Mouse (Mus musculus): ENCODE data around the gene Ncmap. TPM values are rescaled to one million over a fixed set of nuclear protein-coding genes. Genes with fewer than 3 reads are reported as not detected.

Ncmap gene
- polyA plus RNA-seq, 1 experiment from 2014 or later = 11.0 TPM

GRCm38 (mm10) chr4:135396303-135396702 is 1.7 kb downstream of the Ncmap start:
- no peak for ATAC-seq (ENCODE audit: insufficient number of reproducible peaks, low FRiP score, low TSS enrichment, low read depth)
- H3K9me3 ChIP-seq = no peaks in the 10 kb centered on the region

GRCm38 (mm10) chr4:135395375-135395774 is 2.7 kb downstream of the Ncmap start:
- no peak for ATAC-seq (ENCODE audit: insufficient number of reproducible peaks, low FRiP score, low TSS enrichment, low read depth)
- Histone ChIP-seq H3K27me3 (peaks cover 32% of the 10 kb centered on the region), H3K27ac (no peak overlapping the region), H3K36me3 (no peaks in the 10 kb centered on the region), H3K4me2 (no peak overlapping the region), H3K4me3 (no peak overlapping the region), H3K9me3 (no peaks in the 10 kb centered on the region), H3K9ac (no peak overlapping the region), H3K4me1 (peaks cover 23% of the 10 kb centered on the region)
- 57% methylated on average over 4 of the region's 4 CpGs for WGBS

More at GRCm38 (mm10) chr4:135396303-135396702, 1.7 kb downstream of the Ncmap start:
- H3K36me3 ChIP-seq = no peaks in the 10 kb centered on the region
- no peak overlapping the region for H3K4me3 ChIP-seq
- 84% methylated on average over 5 of the region's 5 CpGs for WGBS
- H3K27ac ChIP-seq = no peak overlapping the region
- H3K4me2 ChIP-seq = no peak overlapping the region
- peaks cover 19% of the 10 kb centered on the region for H3K4me1 ChIP-seq
- no peak overlapping the region for H3K9ac ChIP-seq
- peaks cover 32% of the 10 kb centered on the region for H3K27me3 ChIP-seq

GRCm38 (mm10) chr4:135394666-135395065 is 3.4 kb downstream of the Ncmap start:
- WGBS = 74% methylated on average over 7 of the region's 7 CpGs
- Histone ChIP-seq H3K27me3 (peaks cover 32% of the 10 kb centered on the region), H3K4me3 (no peak overlapping the region)

GRCm38 (mm10) chr4:135393381-135393780 is 4.6 kb downstream of the Ncmap start:
- peaks cover 20% of the 10 kb centered on the region for H3K4me1 ChIP-seq
- H3K4me2 ChIP-seq = no peak overlapping the region
- no peaks in the 10 kb centered on the region for H3K36me3 ChIP-seq
- no peak overlapping the region for H3K27ac ChIP-seq
- H3K9me3 ChIP-seq = no peaks in the 10 kb centered on the region
- H3K9ac ChIP-seq = no peak overlapping the region
- ATAC-seq (ENCODE audit: insufficient number of reproducible peaks, low FRiP score, low TSS enrichment, low read depth) = no peak
- H3K27me3 ChIP-seq = peaks cover 25% of the 10 kb centered on the region
- H3K4me3 ChIP-seq = no peak overlapping the region
- WGBS = 70% methylated on average over 6 of the region's 6 CpGs

More at GRCm38 (mm10) chr4:135394666-135395065, 3.4 kb downstream of the Ncmap start:
- no peak overlapping the region for H3K27ac ChIP-seq
- no peak for ATAC-seq (ENCODE audit: insufficient number of reproducible peaks, low FRiP score, low TSS enrichment, low read depth)
- no peak overlapping the region for H3K4me2 ChIP-seq
- no peak overlapping the region for H3K9ac ChIP-seq
- H3K9me3 ChIP-seq = no peaks in the 10 kb centered on the region
- H3K36me3 ChIP-seq = no peaks in the 10 kb centered on the region
- peaks cover 23% of the 10 kb centered on the region for H3K4me1 ChIP-seq

- Histone ChIP-seq H3K36me3 (no peaks in the 10 kb centered on the region), H3K9me3 (no peaks in the 10 kb centered on the region), H3K27me3 (peaks cover 19% of the 10 kb centered on the region), H3K4me2 (no peak overlapping the region), H3K4me3 (no peak overlapping the region), H3K27ac (no peak overlapping the region), H3K4me1 (peaks cover 14% of the 10 kb centered on the region), H3K9ac (no peak overlapping the region)
- no peak for ATAC-seq (ENCODE audit: insufficient number of reproducible peaks, low FRiP score, low TSS enrichment, low read depth)
- 83% methylated on average over 3 of the region's 3 CpGs for WGBS
Observed at GRCm38 (mm10) chr4:135392801-135393200, 5.2 kb downstream of the Ncmap start.

GRCm38 (mm10) chr4:135391014-135391413 is 7.0 kb downstream of the Ncmap start:
- Histone ChIP-seq H3K4me3 (no peak overlapping the region), H3K27ac (no peak overlapping the region), H3K4me2 (no peak overlapping the region), H3K36me3 (no peaks in the 10 kb centered on the region), H3K9ac (no peak overlapping the region), H3K27me3 (peaks cover 2% of the 10 kb centered on the region; the same call in 1 of the 2 replicates), H3K9me3 (no peaks in the 10 kb centered on the region), H3K4me1 (0 out of 2 replicates have a peak, but pooled peaks cover 10% of the 10 kb centered on the region)
- ATAC-seq (ENCODE audit: insufficient number of reproducible peaks, low FRiP score, low TSS enrichment, low read depth) = no peak
- 62% methylated on average over 6 of the region's 6 CpGs for WGBS

DNA sequence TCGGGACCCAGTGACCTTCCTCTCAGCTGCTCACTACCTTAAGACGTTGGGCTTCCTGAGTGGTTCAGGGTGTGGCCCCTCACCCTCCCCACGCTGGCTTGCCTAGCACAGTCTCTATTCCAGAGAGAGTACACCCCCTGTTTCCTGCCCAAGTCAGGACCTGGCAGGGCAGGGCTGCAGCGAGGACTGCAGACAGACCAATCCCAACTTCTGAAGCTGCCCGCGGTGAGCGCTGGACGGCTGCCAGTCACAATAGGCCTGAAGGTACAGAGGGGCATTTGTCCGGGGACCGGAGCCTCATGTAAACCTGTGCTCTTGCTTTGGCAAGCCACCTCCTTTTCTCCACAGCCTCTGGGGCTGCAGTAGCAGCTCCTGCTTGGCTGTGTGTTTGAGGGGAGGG is 12.4 kb downstream of the Ncmap start:
- H3K27ac ChIP-seq = peak overlapping the region; percentile 24; the same call in 1 of the 2 replicates
- 0 out of 2 replicates have a peak overlapping the region, but pooled peaks have one; percentile 11 for H3K4me3 ChIP-seq
- no peaks in the 10 kb centered on the region for H3K36me3 ChIP-seq
- no peaks in the 10 kb centered on the region for H3K9me3 ChIP-seq
- peak; percentile 81 for ATAC-seq (ENCODE audit: insufficient number of reproducible peaks, low FRiP score, low TSS enrichment, low read depth)
- peak overlapping the region; percentile 10; the same call in 1 of the 2 replicates for H3K4me2 ChIP-seq
- peaks cover 6% of the 10 kb centered on the region; the same call in 1 of the 2 replicates for H3K27me3 ChIP-seq
- peaks cover 18% of the 10 kb centered on the region for H3K4me1 ChIP-seq
- H3K9ac ChIP-seq = no peak overlapping the region
- 32% methylated on average over 10 of the region's 10 CpGs for WGBS

GRCm38 (mm10) chr4:135382316-135382715 is 15.7 kb downstream of the Ncmap start:
- no peak for ATAC-seq (ENCODE audit: insufficient number of reproducible peaks, low FRiP score, low TSS enrichment, low read depth)
- no peaks in the 10 kb centered on the region for H3K36me3 ChIP-seq
- peaks cover 18% of the 10 kb centered on the region for H3K4me1 ChIP-seq
- no peak overlapping the region for H3K9ac ChIP-seq
- H3K4me2 ChIP-seq = no peak overlapping the region
- WGBS = 3% methylated on average over 14 of the region's 14 CpGs
- peaks cover 6% of the 10 kb centered on the region; the same call in 1 of the 2 replicates for H3K27me3 ChIP-seq
- no peaks in the 10 kb centered on the region for H3K9me3 ChIP-seq
- no peak overlapping the region for H3K4me3 ChIP-seq
- no peak overlapping the region for H3K27ac ChIP-seq

- H3K4me3 ChIP-seq = no peak overlapping the region
- H3K27ac ChIP-seq = no peak overlapping the region
- no peaks in the 10 kb centered on the region for H3K36me3 ChIP-seq
- no peak overlapping the region for H3K4me2 ChIP-seq
- no peaks in the 10 kb centered on the region for H3K9me3 ChIP-seq
- WGBS = 55% methylated on average over 8 of the region's 8 CpGs
- no peak for ATAC-seq (ENCODE audit: insufficient number of reproducible peaks, low FRiP score, low TSS enrichment, low read depth)
- H3K4me1 ChIP-seq = peaks cover 18% of the 10 kb centered on the region
- peaks cover 6% of the 10 kb centered on the region; the same call in 1 of the 2 replicates for H3K27me3 ChIP-seq
- no peak overlapping the region for H3K9ac ChIP-seq
Observed at GRCm38 (mm10) chr4:135381355-135381754, 16.7 kb downstream of the Ncmap start.

DNA sequence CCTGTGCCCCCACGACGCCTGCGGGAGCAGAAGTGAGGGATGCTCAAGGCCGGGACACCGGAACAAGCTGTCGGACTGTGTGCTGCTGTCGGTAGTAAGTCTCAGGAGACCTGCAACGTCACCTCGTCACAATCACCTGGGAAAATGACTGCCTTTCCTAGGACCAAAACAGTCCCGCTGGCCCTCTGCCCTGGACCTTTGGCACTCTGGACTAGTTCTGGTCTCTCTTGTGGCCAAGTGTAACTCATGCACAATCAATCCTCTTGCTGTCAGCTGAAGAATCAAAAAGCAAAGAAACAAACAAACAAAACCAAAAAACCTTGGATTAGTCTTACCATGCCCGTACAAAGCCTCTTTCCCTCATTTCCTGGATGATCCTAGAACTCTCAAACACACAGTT is 20.8 kb downstream of the Ncmap start:
- H3K27ac ChIP-seq = no peak overlapping the region
- WGBS = 82% methylated on average over 11 of the region's 11 CpGs
- no peak overlapping the region for H3K9ac ChIP-seq
- no peak overlapping the region for H3K4me3 ChIP-seq
- H3K4me2 ChIP-seq = no peak overlapping the region
- no peaks in the 10 kb centered on the region for H3K27me3 ChIP-seq
- H3K36me3 ChIP-seq = no peaks in the 10 kb centered on the region
- H3K9me3 ChIP-seq = peaks cover 3% of the 10 kb centered on the region; the same call in 1 of the 2 replicates
- no peak for ATAC-seq (ENCODE audit: insufficient number of reproducible peaks, low FRiP score, low TSS enrichment, low read depth)
- H3K4me1 ChIP-seq = 0 out of 2 replicates have a peak, but pooled peaks cover 2% of the 10 kb centered on the region

DNA sequence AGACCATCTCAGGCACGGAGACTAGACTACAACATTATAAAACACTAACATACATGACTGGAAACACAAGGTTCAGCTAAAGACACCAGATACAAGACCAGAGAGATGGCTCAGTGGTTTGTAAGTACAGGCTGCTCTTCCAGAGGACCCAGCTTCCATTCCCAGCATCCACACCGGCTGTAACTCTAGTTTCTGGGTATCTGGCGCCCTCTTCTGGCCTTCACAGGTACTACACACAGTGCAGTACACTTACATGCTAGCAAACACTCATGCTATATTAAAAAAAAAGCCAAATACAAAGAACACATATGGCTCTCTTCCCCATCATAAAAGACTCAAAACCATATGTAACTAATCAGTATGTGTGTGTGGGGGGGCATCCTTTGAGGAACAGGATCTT is 22.6 kb downstream of the Ncmap start:
- H3K36me3 ChIP-seq = no peaks in the 10 kb centered on the region
- ATAC-seq (ENCODE audit: insufficient number of reproducible peaks, low FRiP score, low TSS enrichment, low read depth) = no peak
- no peaks in the 10 kb centered on the region for H3K27me3 ChIP-seq
- peaks cover 3% of the 10 kb centered on the region; the same call in 1 of the 2 replicates for H3K9me3 ChIP-seq
- no peak overlapping the region for H3K9ac ChIP-seq
- no peak overlapping the region for H3K4me2 ChIP-seq
- no peak overlapping the region for H3K4me3 ChIP-seq
- no peaks in the 10 kb centered on the region for H3K4me1 ChIP-seq
- 52% methylated on average over 3 of the region's 3 CpGs for WGBS
- no peak overlapping the region for H3K27ac ChIP-seq

GRCm38 (mm10) chr4:135373299-135373698 is 24.7 kb downstream of the Ncmap start:
- Histone ChIP-seq H3K9me3 (peaks cover 3% of the 10 kb centered on the region; the same call in 1 of the 2 replicates), H3K4me1 (no peaks in the 10 kb centered on the region), H3K4me3 (no peak overlapping the region), H3K36me3 (no peaks in the 10 kb centered on the region), H3K27me3 (no peaks in the 10 kb centered on the region), H3K9ac (no peak overlapping the region), H3K27ac (no peak overlapping the region), H3K4me2 (no peak overlapping the region)
- ATAC-seq (ENCODE audit: insufficient number of reproducible peaks, low FRiP score, low TSS enrichment, low read depth) = no peak
- 81% methylated on average over 5 of the region's 5 CpGs for WGBS

DNA sequence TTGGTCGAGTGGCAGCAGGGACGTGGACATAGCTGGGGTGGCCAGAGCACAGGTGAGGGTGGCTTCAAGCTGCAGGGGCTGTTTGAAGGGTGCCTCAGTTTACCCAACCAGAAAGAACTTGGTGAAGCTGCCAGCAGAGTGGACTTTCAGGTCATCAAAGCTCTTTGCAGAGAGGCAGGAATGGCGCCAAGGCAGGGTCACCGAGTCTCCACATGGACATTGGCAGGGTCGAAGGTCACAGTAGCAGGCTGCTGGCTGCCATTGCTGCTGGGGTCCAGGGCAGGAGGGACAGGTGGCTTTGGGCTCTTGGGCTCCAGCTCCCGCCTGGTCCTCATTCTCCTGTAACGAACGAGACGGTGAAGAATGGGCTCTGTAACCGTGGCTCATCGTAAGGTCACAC is 27.7 kb downstream of the Ncmap start:
- no peak for ATAC-seq (ENCODE audit: insufficient number of reproducible peaks, low FRiP score, low TSS enrichment, low read depth)
- Histone ChIP-seq H3K27me3 (no peaks in the 10 kb centered on the region), H3K27ac (no peak overlapping the region), H3K9ac (no peak overlapping the region), H3K36me3 (no peaks in the 10 kb centered on the region), H3K4me1 (no peaks in the 10 kb centered on the region), H3K4me2 (no peak overlapping the region), H3K9me3 (peaks cover under 1% of the 10 kb centered on the region; the same call in 1 of the 2 replicates), H3K4me3 (no peak overlapping the region)
- WGBS = 68% methylated on average over 11 of the region's 11 CpGs

Data from limb, embryonic 15.5 days (tissue).